Comparison of ENCODE assay signal across 10 mouse cellular contexts in the genomic region with DNA sequence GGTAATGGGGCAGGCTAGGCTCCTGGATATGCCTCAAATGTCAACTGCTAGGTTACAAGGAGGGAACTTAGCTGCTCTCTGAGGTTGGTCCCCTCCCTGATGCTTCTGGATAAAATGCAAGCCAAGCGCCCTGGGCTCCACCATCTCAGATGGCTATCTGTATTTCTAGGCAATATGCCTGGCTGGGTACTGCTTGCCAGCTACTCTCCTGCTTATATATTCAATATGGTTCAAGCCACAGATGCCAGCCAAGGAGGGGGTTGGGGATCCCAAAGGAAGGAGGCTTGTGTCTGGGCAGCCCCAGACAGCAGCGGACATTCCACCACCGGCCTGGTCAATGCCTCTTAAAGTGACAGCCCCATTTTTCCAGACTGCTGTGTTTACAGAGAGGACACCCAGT. TPM values are rescaled to one million over a fixed set of nuclear protein-coding genes. Genes with fewer than 3 reads are reported as not detected.
DNase-seq lines count a peak whose midpoint lies in the region; ATAC-seq and TF ChIP-seq lines count a peak whose summit lies in the region.
"Had no signal": no experiment of that assay in that cellular context is flagged by ENCODE, and none has a peak within 500 bp of the region (broad histone marks: within the 10 kb centered on the region; RNA-seq: fewer than 3 reads in every experiment).

No protein-coding gene starts in this region.

- peak overlapping the region; percentile 75 for H3K9ac ChIP-seq in hindbrain, embryonic 15.5 days
- peak overlapping the region; percentile 85 for H3K9ac ChIP-seq in midbrain, embryonic 16.5 days (ENCODE audit: low read depth, low read length)

- peaks cover 54% of the 10 kb centered on the region for H3K4me1 ChIP-seq in hindbrain, embryonic 15.5 days (replicated peaks)
- H3K4me1 ChIP-seq in midbrain, embryonic 16.5 days (ENCODE audit: control insufficient read depth, insufficient read depth, low read length) = peaks cover 36% of the 10 kb centered on the region

- peak overlapping the region; percentile 61 for H3K27ac ChIP-seq in layer of hippocampus, adult 2 months
- H3K27ac ChIP-seq in hindbrain, embryonic 15.5 days (replicated peaks) = peak overlapping the region; percentile 97
- H3K27ac ChIP-seq in midbrain, embryonic 16.5 days (ENCODE audit: low read length) = peak overlapping the region; percentile 97
- H3K27ac ChIP-seq: macrophage had no signal

- DNase-seq in layer of hippocampus, adult 2 months (ENCODE audit: low spot score in 2 of 2) = no peak
- no peak for DNase-seq in layer of hippocampus, adult 18-20 months (ENCODE audit: low spot score in 2 of 2)
- peak; percentile 90 for DNase-seq in cerebellum, adult 9-10 months
- no peak for DNase-seq in spleen, adult 12 weeks (ENCODE audit: low spot score)
- DNase-seq in spleen, postnatal 10 days (ENCODE audit: low spot score in 2 of 2) = no peak

- H3K27me3 ChIP-seq in hindbrain, embryonic 15.5 days = no peaks in the 10 kb centered on the region
- no peaks in the 10 kb centered on the region for H3K27me3 ChIP-seq in midbrain, embryonic 16.5 days (ENCODE audit: control insufficient read depth, insufficient read depth, low read depth, low read length)

- peak overlapping the region; percentile 82 for H3K4me2 ChIP-seq in hindbrain, embryonic 15.5 days
- H3K4me2 ChIP-seq in midbrain, embryonic 16.5 days (ENCODE audit: low read length) = peak overlapping the region; percentile 88

- peaks cover 21% of the 10 kb centered on the region for H3K36me3 ChIP-seq in hindbrain, embryonic 15.5 days
- peaks cover 10% of the 10 kb centered on the region for H3K36me3 ChIP-seq in midbrain, embryonic 16.5 days (ENCODE audit: control insufficient read depth, insufficient read depth, low read length)
- H3K36me3 ChIP-seq: G1E had no signal

- ATAC-seq in hindbrain, embryonic 15.5 days (ENCODE audit: low FRiP score, low read depth) = peak; percentile 36
- peak; percentile 17 for ATAC-seq in midbrain, embryonic 16.5 days
- no peak for ATAC-seq in monocyte, adult 5-6 weeks (replicated peaks; ENCODE audit: insufficient number of reproducible peaks, low FRiP score, low TSS enrichment, poor library complexity, severe bottlenecking)

- H3K4me3 ChIP-seq in layer of hippocampus, adult 2 months = peak overlapping the region; percentile 31; the same call in 1 of the 2 replicates
- H3K4me3 ChIP-seq in hindbrain, embryonic 15.5 days = peak overlapping the region; percentile 60
- peak overlapping the region; percentile 55 for H3K4me3 ChIP-seq in midbrain, embryonic 16.5 days (ENCODE audit: low read depth, low read length)

- no peak for TF ChIP-seq CTCF in layer of hippocampus, adult 2 months (conservative IDR thresholded peaks at IDR 0.05)

- no peaks in the 10 kb centered on the region for H3K9me3 ChIP-seq in hindbrain, embryonic 15.5 days
- no peaks in the 10 kb centered on the region for H3K9me3 ChIP-seq in midbrain, embryonic 16.5 days (replicated peaks; ENCODE audit: control insufficient read depth, low read length, poor library complexity, severe bottlenecking)
- H3K9me3 ChIP-seq: G1E had no signal

- 15% methylated on average over 3 of the region's 3 CpGs for WGBS in hindbrain, embryonic 15.5 days
- WGBS in midbrain, embryonic 16.5 days = 21% methylated on average over 3 of the region's 3 CpGs

RNA-seq across cellular contexts. Expression of gene Lrrc75b, which starts 1.6 kb away (rescaled TPM):
- total RNA-seq in layer of hippocampus, adult 2 months (2021) = 10 to 100 TPM in 1 of 2 experiments, 1 to 10 TPM in 1; 9.7 to 12.0 TPM
- total RNA-seq in layer of hippocampus, adult 18-20 months (2021) = 10 to 100 TPM; 10.3 to 12.9 TPM
- 38.7 and 42.4 TPM in 2 replicates for polyA plus RNA-seq in hindbrain, embryonic 15.5 days (2015; fragmentation: Nextera tagmentation; extraction: Ambion mirVana)
- polyA plus RNA-seq in midbrain, embryonic 16.5 days (2015; fragmentation: Nextera tagmentation; extraction: Ambion mirVana) = 42.4 and 44.7 TPM in 2 replicates
- total RNA-seq in monocyte, adult 5-6 weeks (2017) = not detected in 3 replicates
- polyA plus RNA-seq: G1E, macrophage had no signal

RNA-seq across cellular contexts. Expression of gene Ggt1, which starts 2.9 kb away (rescaled TPM):
- total RNA-seq in layer of hippocampus, adult 2 months (2021) = 1 to 10 TPM; 2.7 to 4.5 TPM
- total RNA-seq in layer of hippocampus, adult 18-20 months (2021) = 1 to 10 TPM; 2.6 to 2.8 TPM
- 1.2 and 1.3 TPM in 2 replicates for polyA plus RNA-seq in hindbrain, embryonic 15.5 days (2015; fragmentation: Nextera tagmentation; extraction: Ambion mirVana)
- polyA plus RNA-seq in midbrain, embryonic 16.5 days (2015; fragmentation: Nextera tagmentation; extraction: Ambion mirVana) = 1.3 TPM in 2 replicates
- 0.53 to 2.2 TPM in 2 of 3 replicates, not detected in the other for total RNA-seq in monocyte, adult 5-6 weeks (2017)
- total RNA-seq: G1E had no signal
- polyA plus RNA-seq: G1E, macrophage had no signal

RNA-seq across cellular contexts. Expression of gene Ggt5, which starts 30.6 kb away (rescaled TPM):
- total RNA-seq in layer of hippocampus, adult 2 months (2021) = 1 to 10 TPM; 2.3 TPM
- 1 to 10 TPM; 1.6 to 2.1 TPM for total RNA-seq in layer of hippocampus, adult 18-20 months (2021)
- 2.8 and 4.5 TPM in 2 replicates for polyA plus RNA-seq in hindbrain, embryonic 15.5 days (2015; fragmentation: Nextera tagmentation; extraction: Ambion mirVana)
- 2.1 and 2.5 TPM in 2 replicates for polyA plus RNA-seq in midbrain, embryonic 16.5 days (2015; fragmentation: Nextera tagmentation; extraction: Ambion mirVana)
- 0.75 to 2.8 TPM (median 1.8 TPM) in 3 replicates for total RNA-seq in monocyte, adult 5-6 weeks (2017)
- polyA plus RNA-seq: G1E had no signal

RNA-seq across cellular contexts. Expression of gene Gucd1, which starts 40.7 kb away (rescaled TPM):
- total RNA-seq in layer of hippocampus, adult 2 months (2021) = 10 to 100 TPM; 14.5 to 16.0 TPM
- total RNA-seq in layer of hippocampus, adult 18-20 months (2021) = 10 to 100 TPM; 12.8 TPM
- polyA plus RNA-seq in hindbrain, embryonic 15.5 days (2015; fragmentation: Nextera tagmentation; extraction: Ambion mirVana) = 20.2 and 20.3 TPM in 2 replicates
- 19.7 and 20.7 TPM in 2 replicates for polyA plus RNA-seq in midbrain, embryonic 16.5 days (2015; fragmentation: Nextera tagmentation; extraction: Ambion mirVana)
- 49.4 to 66.8 TPM (median 54.5 TPM) in 3 replicates for total RNA-seq in monocyte, adult 5-6 weeks (2017)

RNA-seq across cellular contexts. Expression of gene Snrpd3, which starts 41.2 kb away (rescaled TPM):
- total RNA-seq in layer of hippocampus, adult 2 months (2021) = 10 to 100 TPM; 69.8 to 76.6 TPM
- 10 to 100 TPM; 63.1 to 67.3 TPM for total RNA-seq in layer of hippocampus, adult 18-20 months (2021)
- 127 and 132 TPM in 2 replicates for polyA plus RNA-seq in hindbrain, embryonic 15.5 days (2015; fragmentation: Nextera tagmentation; extraction: Ambion mirVana)
- 125 and 136 TPM in 2 replicates for polyA plus RNA-seq in midbrain, embryonic 16.5 days (2015; fragmentation: Nextera tagmentation; extraction: Ambion mirVana)
- total RNA-seq in monocyte, adult 5-6 weeks (2017) = 46.3 to 64.6 TPM (median 59.6 TPM) in 3 replicates

Comparison
In these comparisons a context has a peak if more than half of its experiments do, and no peak if none do; other contexts are left out.
1. RNA of gene Lrrc75b, which starts 1.6 kb away (total RNA-seq): 10.3 to 12.9 TPM in layer of hippocampus, adult 18-20 months and 9.7 to 12.0 TPM in layer of hippocampus, adult 2 months; not detected in monocyte, adult 5-6 weeks; every median in the first group is over 10 times any median in the second.
2. Peak in every context shown above with its lines, with median percentiles within 50 percentile points of each other: H3K27ac ChIP-seq and H3K4me3 ChIP-seq.